Mouse (Mus musculus): ENCODE measurements around the gene Plac8.

Plac8 gene

DNA sequence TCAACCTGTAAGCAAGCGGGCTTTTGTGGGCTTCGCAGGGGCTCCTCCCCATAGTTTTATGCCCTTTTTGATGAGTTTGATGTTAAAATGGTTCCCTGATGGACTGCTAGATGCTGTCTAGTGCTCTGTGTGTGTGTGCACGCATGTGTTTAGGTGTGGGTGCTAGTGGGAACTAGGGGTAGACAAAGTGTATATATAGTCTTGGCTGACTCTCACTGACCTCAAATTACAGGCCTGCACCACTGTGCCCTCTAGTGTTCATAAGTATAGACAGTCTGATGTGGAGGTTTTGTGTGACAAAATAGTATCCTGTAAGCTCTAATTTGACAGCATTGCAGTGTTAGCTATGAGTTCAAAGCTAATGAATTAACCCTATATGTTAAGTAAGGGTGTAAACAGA lies 35.4 kb downstream of the Plac8 start:
- DNase-seq (ENCODE audit: low spot score): peak; percentile 63

DNA sequence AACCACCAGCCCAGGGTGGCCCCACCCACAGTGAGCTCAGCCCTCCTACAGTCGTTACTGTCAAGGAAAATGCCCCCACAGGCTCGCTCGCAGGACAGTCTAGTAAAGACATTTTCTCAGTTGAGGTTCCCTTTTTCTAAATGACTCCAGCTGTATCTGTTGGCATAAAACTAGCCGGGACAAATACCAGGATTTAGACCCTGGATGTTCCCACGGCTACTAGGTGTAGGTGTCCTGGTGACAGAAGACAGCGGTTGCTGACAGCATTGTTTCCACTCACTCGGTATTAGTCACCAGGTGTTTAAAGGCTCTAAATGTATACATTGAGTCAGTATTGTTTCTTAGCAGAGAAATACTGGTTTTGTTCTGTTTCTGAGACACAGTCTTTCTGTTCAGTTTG lies 36.2 kb downstream of the Plac8 start:
- no peak for DNase-seq (ENCODE audit: low spot score)

DNA sequence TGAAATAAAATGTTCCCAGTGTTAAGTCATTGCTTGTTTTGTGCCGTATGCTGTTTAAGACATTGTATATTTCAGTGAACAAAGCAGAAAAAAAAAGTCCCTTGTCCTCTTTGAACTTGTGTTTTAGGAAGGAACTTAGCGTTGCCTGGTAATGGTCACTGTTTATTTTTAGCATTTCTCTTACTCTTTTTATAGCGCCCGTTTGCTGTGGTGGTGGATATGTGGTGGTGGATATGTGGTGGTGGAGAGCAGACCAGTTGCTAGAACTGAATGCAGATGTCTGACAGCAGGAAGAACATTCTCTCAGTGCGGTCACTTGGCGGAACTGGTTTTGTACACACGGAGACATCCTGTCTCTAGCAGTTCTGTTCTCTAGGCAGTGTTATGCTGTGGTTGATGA lies 45.9 kb downstream of the Plac8 start:
- DNase-seq (ENCODE audit: low spot score): no peak

DNA sequence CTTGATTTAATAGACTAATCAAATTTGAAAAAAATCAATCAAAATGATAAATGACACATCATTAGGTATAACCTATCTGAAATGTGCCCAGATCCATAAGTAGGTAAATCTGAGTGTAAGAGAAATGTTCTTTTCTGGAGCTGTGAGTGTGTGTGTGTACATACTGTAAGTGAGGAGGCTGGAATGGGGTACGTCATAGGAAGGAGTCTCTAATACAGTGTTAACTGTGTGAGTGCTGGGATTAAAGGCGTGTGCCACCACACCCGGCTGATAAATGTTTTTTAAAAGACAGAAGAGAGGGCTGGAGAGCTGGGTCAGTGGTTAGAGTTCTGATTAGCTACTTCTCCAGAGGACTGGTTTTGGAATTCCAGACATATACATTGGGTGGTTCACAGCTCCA lies 46.4 kb downstream of the Plac8 start:
- DNase-seq (ENCODE audit: low spot score): no peak

DNA sequence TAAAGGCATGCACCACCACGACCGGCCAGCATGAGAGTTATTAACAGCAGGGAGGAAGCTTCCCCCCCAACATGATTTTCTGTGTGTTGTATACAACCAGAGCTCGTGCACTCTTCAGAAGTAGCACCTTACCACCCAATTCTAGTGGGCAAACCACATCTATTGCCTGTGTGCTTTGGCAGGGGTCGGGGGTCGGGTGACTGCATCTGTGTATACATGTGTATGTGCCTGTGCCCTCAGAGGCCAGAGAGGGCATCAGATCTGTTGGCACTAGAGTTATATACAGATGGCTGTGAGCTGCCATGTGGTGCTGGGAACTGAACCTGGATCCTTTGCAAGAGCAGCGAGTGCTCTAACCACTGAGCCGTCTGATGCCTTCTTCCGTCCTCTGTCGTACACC lies 47.1 kb downstream of the Plac8 start:
- DNase-seq (ENCODE audit: low spot score): no peak

DNA sequence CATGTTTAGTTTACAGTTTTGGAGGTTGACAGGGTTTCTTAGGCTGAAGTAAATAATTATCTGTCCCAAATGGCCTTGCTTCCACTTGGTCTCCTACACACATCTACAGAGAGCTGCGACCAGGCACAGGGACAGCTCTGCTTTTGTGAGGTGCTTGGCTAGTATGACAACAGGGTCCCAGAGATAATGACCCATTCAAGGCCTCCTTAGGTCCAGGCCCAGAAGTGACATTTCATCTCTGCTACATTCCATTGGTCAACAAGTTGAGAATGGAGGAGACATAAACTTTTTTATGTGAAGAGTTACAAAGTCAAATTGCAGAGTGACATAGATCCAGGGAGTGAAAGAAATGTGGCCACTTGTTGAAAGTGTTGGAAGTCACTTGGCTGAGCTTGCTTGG lies 48.7 kb downstream of the Plac8 start:
- no peak for DNase-seq (ENCODE audit: low spot score)

DNA sequence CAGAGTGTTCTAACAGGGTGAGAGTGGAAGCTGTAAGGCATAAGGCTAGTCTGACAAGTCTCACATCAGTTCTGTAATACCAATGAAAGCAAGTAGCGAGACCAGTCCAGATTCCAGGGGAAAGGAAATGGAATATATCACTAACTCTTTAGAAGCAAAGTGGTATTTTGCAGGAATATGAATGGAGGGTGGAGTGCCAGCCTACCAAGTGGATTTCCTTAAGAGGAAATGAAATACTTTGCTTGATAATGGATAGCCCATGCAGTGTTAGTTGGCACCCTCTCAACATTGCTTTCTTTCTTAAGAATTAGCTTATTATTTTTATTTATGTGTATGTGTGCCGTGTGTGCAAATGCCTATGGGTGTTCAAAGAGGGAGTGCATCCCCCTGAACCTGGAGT lies 51.8 kb downstream of the Plac8 start:
- DNase-seq (ENCODE audit: low spot score): no peak

DNA sequence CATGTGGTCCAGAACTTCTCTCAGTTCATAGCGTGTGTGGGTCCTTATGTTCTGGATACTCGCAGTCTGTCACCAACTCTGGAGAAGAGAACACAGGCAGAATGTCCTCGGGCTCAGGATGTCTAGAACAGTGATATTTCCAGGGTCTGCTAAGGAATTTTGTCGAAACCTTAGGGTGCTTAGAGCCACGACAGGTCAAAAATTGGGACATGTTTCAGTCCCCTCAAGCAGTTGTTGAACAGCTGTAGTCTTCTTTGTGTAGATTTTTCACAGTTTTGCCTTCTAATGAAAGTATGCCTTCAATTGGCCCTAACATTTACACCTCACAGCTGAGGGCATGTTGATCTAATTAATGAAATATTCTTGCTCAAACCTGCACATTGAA lies 53.0 kb downstream of the Plac8 start:
- no peak for DNase-seq (ENCODE audit: low spot score)

DNA sequence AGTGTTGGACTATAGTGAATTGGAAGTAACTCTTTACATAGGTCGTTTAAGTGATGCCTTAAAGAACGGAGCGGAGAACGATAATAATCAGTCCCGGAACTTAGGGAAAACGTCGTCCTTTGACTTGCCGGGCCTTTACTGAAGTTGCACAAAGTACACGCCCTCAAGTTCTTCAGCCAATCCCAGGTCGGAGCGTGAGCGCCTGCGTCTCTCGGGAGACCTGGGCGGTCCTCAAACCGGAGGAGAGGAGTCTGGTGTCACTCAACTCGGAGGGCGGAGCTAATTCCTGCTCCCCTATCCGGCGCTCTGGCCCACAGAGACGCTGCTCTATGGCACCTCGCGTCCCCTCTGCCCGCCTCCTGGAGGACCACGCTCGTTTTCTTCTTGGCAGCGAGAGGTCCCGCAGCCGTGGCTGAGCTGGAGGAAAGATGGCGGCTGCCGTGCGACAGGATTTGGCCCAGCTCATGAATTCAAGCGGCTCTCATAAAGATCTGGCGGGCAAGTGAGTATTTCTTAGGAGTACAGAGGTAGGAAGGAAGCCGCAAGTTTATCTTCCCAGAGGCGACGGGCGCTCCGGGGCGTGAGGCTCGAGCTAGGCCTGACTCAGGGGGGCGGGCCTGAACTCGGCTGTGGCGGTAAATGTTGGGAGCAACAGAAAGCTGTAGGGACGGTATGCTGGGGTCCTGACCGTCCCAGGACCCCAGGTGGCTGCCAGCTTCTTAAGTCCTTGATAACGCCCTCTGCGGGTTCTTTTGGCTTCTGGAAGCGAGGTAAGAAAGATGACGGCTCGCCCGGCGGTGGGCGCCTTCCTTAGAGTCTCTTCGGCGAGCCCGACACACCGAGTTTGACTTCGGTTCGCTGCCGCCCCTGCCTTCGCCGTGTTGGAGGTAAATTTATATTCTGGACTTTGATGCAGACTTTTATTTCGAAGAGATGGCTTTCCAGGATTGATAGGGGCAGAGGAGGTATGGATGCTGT lies 53.7 kb downstream of the Plac8 start, which contains the start of gene Cops4:
Gene Cops4 (plus strand): TSS at position 261 of the 978 bp plus-strand sequence.
- DNase-seq (ENCODE audit: low spot score): peak; percentile 99

DNA sequence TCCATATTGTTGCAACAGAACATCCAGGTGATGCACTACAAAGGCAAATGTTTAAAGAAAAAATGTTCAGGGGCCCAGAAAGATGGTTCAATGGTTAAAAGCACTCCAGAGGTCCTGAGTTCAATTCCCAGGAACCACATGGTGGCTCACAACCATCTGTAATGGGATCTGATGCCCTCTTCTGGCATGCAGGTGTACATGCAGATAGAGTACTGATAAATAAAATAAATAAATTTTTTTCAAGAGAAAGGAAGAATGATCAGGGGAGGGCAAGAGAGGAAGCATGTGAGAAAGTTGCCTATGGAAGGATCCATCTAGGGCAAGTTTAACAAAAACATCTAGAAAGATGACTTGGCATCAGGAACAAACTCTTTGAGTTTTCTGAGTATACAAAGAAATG lies 59.5 kb downstream of the Plac8 start:
- DNase-seq (ENCODE audit: low spot score): no peak

DNA sequence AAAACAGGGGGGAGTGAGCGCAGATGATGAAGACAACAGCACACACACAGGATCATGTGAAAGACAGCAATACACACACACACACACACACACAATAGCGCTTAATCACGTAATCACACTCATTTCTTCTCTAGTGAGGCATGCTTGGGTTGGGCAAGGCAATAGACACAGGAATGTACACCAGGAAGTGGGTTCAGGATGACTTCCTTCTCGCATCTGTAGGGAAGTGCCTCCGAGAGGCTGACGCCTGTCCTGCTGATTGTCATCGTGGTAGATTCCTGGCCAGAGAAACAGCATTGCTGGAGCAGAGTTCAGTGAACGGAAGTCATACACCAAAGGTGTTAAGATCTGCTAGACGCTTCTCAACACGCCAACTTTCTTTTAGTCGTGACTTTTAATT lies 62.8 kb downstream of the Plac8 start:
- DNase-seq (ENCODE audit: low spot score): no peak
